Mouse (Mus musculus): ENCODE data around the gene Olfr1499. TPM values are rescaled to one million over a fixed set of nuclear protein-coding genes. Genes with fewer than 3 reads are reported as not detected.
"Not testable (repeated sequence)": the region's sequence is repeated elsewhere in the genome, so short reads cannot be mapped to it uniquely, and the experiment has no call there.

The Olfr1499 gene
- not detected in 2 replicates for polyA plus RNA-seq (2015; fragmentation: Nextera tagmentation; extraction: Ambion mirVana)

DNA sequence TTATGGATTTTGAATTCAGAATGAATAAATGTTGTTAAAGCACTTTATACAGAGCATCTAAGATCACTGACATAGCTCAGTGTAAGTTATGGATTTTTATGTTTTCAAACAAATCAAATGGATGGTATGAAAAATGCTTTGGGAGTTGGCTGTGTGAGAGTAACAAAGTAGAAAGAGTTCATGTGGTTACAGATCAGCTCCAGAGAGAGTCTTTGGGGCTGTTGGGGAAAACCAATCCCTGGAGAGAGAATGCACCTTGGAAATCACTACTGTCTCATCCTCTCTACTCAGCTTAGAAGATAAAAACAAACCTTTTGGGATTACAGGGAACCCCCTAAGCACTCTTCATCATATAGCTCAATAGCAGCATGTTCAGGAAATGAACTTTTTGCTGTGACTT lies at the start of gene Olfr1499:
Gene Olfr1499, minus strand, starts transcription at position 101 of the 400 bp plus-strand sequence.
- Histone ChIP-seq H3K4me1 (no peaks in the 10 kb centered on the region), H3K27ac (no peak within 1 kb of the TSS), H3K27me3 (no peaks in the 10 kb centered on the region), H3K4me3 (no peak within 1 kb of the TSS), H3K36me3 (no peaks in the 10 kb centered on the region), H3K9me3 (no peaks in the 10 kb centered on the region), H3K4me2 (no peak within 1 kb of the TSS), H3K9ac (no peak within 1 kb of the TSS)
- no peak for ATAC-seq (ENCODE audit: insufficient number of reproducible peaks, low FRiP score, low TSS enrichment, low read depth)

DNA sequence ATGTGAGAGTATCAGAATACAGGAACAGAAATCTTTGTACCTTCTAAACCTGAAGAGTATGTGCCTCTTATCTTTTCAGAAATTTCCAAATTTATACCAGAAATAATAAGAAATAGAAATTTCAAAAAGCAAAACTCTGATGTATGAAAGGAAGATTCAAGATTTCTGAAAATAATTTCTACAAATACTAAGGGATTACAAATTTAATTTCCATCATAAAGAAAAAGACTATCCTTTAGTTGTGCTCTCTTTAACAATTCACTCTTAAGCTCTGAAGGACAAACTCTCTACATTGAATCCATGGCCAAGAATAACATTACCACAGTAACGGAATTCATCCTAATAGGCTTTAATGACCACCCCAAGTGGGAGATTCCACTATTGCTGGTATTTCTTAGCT lies 42.2 kb upstream of the Olfr1499 start, which contains the start of gene Olfr1502:
Gene Olfr1502, plus strand, starts transcription at position 301 of the 400 bp plus-strand sequence.
- Histone ChIP-seq H3K4me2 (no peak within 1 kb of the TSS), H3K27ac (no peak within 1 kb of the TSS), H3K4me3 (no peak within 1 kb of the TSS), H3K9ac (no peak within 1 kb of the TSS), H3K27me3 (no peaks in the 10 kb centered on the region), H3K9me3 (no peaks in the 10 kb centered on the region), H3K36me3 (no peaks in the 10 kb centered on the region), H3K4me1 (no peaks in the 10 kb centered on the region)
- WGBS, result 85% methylated on average over 1 of the region's 1 CpGs
- ATAC-seq (ENCODE audit: insufficient number of reproducible peaks, low FRiP score, low TSS enrichment, low read depth), result no peak

DNA sequence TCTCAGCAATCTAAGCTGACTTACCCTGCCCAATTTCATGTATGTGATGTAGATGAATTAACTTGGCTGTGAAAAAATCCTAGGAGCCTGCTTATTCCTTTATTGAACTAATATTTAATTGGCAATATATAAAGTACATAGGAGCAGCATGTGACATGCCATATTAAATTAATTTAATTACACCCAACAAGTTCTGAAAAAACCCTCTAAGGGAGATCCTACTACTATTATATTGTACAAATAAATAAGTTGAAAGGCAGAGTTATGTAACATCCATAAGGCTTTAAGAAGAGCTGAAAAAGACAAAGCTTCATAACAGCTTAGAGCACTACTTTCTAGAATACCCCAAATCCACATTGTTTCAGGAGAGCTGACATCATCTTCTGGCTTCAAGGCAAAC lies 31.3 kb upstream of the Olfr1499 start, which contains the start of gene Olfr1501:
Gene Olfr1501, minus strand, starts transcription at position 101 of the 400 bp plus-strand sequence.
- not testable (repeated sequence) for H3K9ac ChIP-seq; H3K4me3 ChIP-seq; H3K4me1 ChIP-seq; ATAC-seq (ENCODE audit: insufficient number of reproducible peaks, low FRiP score, low TSS enrichment, low read depth); H3K9me3 ChIP-seq; H3K4me2 ChIP-seq; H3K27me3 ChIP-seq; H3K27ac ChIP-seq; H3K36me3 ChIP-seq

DNA sequence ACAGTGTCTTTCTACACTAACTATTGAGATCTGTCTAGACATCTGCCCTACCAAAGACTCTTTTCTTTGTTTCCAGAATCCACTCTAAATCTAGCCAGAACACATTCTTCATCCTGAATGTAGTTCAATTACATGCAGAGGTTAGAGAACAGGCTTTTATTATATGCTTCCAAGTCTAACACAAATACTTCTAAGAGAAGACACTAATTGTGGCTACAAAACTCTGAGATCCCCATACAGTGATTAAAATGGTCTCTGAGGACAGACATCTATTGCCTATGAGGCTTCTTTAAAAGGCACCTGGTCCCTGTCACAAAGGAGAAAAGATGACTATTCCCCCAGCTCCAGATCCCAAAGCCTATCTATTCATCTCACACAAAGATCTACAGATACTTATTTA lies 11.1 kb upstream of the Olfr1499 start, which contains the start of gene Olfr1500:
Gene Olfr1500, minus strand, starts transcription at position 101 of the 400 bp plus-strand sequence.
- Histone ChIP-seq H3K27me3 (no peaks in the 10 kb centered on the region), H3K36me3 (no peaks in the 10 kb centered on the region), H3K4me1 (0 out of 2 replicates have a peak, but pooled peaks cover 2% of the 10 kb centered on the region), H3K4me3 (no peak within 1 kb of the TSS), H3K9me3 (no peaks in the 10 kb centered on the region), H3K4me2 (no peak within 1 kb of the TSS), H3K27ac (no peak within 1 kb of the TSS), H3K9ac (no peak within 1 kb of the TSS)
- ATAC-seq (ENCODE audit: insufficient number of reproducible peaks, low FRiP score, low TSS enrichment, low read depth), result no peak

DNA sequence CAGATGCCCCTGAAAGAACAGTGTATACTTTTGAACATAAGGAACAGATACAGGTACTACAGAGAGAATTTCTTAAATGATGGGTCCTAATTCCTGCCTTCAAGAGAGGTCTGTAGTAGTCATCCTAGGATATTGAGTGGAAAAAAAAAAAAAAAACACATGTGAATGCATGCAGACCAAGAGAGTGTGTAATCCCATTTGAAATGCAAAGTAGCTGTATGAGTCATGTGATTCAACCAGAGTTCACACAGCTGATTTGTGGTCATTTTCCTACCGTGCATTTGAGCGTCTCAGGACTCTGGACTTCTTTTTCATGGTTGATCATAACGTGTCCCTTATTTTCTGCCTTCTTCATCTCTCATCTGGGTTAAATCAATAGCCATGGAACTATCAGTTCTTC lies 9.2 kb upstream of the Olfr1499 start:
- Histone ChIP-seq H3K27ac (no peak overlapping the region), H3K27me3 (no peaks in the 10 kb centered on the region), H3K4me1 (no peaks in the 10 kb centered on the region), H3K9ac (no peak overlapping the region), H3K4me2 (no peak overlapping the region), H3K9me3 (no peaks in the 10 kb centered on the region), H3K36me3 (no peaks in the 10 kb centered on the region), H3K4me3 (no peak overlapping the region)
- 81% methylated on average over 3 of the region's 3 CpGs for WGBS
- no peak for ATAC-seq (ENCODE audit: insufficient number of reproducible peaks, low FRiP score, low TSS enrichment, low read depth)

DNA sequence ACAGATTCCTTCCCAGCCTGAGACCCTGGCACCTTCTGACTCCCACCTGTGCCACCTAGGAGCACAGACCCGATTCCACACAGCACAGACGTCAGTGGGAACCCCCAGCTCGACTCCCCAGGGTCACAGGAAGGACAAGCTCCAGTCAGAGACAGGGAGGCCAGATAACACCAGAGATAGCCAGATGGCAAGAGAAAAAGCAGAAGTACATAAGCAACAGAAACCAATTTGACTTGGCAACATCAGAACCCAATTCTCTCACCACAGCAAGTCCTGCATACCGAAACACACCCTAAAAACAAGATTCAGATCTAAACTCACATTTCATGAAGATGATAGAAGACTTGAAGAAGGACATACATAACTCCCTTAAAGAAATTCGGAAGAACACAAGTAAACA lies 1.6 kb upstream of the Olfr1499 start:
- no peak overlapping the region for H3K27ac ChIP-seq
- H3K27me3 ChIP-seq, result no peaks in the 10 kb centered on the region
- no peak overlapping the region for H3K4me3 ChIP-seq
- 59% methylated on average over 5 of the region's 5 CpGs for WGBS
- H3K36me3 ChIP-seq, result no peaks in the 10 kb centered on the region
- H3K4me1 ChIP-seq, result no peaks in the 10 kb centered on the region
- H3K4me2 ChIP-seq, result no peak overlapping the region
- no peak overlapping the region for H3K9ac ChIP-seq
- ATAC-seq (ENCODE audit: insufficient number of reproducible peaks, low FRiP score, low TSS enrichment, low read depth), result no peak
- H3K9me3 ChIP-seq, result no peaks in the 10 kb centered on the region

DNA sequence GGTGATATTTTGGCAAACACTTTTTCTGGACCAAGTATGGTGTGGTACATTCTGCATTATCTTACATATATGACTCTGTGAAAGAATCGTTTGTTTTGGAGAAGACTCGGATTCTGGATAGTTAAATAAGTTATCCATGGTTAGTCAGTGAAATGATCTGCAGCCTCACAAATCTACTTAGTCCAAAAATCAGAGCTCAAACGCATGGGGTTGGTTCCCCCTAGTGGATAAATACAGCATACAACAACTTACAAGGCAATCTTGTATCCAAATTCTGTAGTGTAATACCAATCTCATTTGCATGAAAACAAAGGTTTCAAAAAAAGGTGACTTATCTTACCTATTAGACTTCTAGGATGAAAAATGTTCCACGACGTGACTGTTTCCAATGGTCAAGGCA lies 420 bp downstream of the Olfr1499 start:
- ATAC-seq (ENCODE audit: insufficient number of reproducible peaks, low FRiP score, low TSS enrichment, low read depth), result no peak
- Histone ChIP-seq H3K9ac (no peak overlapping the region), H3K27ac (no peak overlapping the region), H3K36me3 (no peaks in the 10 kb centered on the region), H3K9me3 (no peaks in the 10 kb centered on the region), H3K4me1 (no peaks in the 10 kb centered on the region), H3K4me2 (no peak overlapping the region), H3K4me3 (no peak overlapping the region), H3K27me3 (no peaks in the 10 kb centered on the region)
- 28% methylated on average over 5 of the region's 5 CpGs for WGBS

DNA sequence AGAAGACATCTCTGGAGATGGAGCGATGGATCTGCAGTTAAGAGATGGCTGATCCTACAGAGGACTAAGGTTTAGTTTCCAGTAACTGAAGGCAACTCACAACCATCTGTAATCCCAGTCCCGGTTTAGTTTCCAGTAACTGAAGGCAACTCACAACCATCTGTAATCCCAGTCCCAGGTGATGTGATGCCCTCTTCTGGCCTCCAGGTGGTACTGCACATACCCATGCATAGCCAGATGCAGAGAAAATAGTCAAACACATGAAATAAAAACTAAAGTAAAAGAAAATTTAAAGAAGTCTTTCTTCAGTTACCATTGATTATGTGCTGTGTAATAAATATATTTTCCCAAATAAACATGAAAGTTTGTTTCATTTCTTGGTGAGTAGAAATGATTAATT lies 6.4 kb downstream of the Olfr1499 start:
- H3K9me3 ChIP-seq, result no peaks in the 10 kb centered on the region
- 58% methylated on average over 2 of the region's 2 CpGs for WGBS
- no peaks in the 10 kb centered on the region for H3K27me3 ChIP-seq
- H3K27ac ChIP-seq, result no peak overlapping the region
- H3K9ac ChIP-seq, result no peak overlapping the region
- ATAC-seq (ENCODE audit: insufficient number of reproducible peaks, low FRiP score, low TSS enrichment, low read depth), result no peak
- H3K4me2 ChIP-seq, result no peak overlapping the region
- no peak overlapping the region for H3K4me3 ChIP-seq
- no peaks in the 10 kb centered on the region for H3K36me3 ChIP-seq
- no peaks in the 10 kb centered on the region for H3K4me1 ChIP-seq

DNA sequence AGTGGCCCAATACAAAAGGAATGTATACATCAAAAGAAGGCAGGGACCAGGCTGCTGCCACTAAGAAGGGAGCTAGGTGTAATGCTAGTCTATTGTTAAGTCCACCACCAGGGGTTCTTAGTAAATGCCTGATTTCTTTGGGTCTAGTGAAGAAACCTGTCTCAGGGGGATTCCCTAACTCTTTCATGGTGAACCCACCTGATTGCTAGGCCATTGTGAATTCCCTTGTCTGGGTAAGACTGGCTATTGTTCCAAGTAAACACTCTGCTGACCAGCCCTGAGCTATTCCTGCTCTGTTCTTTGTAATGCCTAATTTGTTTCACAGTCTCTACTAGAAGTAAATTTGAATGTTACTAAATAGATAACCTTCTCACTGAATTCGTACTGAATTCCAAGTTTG lies 13.8 kb downstream of the Olfr1499 start:
- H3K9me3 ChIP-seq; H3K9ac ChIP-seq; H3K4me2 ChIP-seq; H3K36me3 ChIP-seq; H3K4me3 ChIP-seq; H3K4me1 ChIP-seq; ATAC-seq (ENCODE audit: insufficient number of reproducible peaks, low FRiP score, low TSS enrichment, low read depth); H3K27me3 ChIP-seq; H3K27ac ChIP-seq: not testable (repeated sequence)
- 66% methylated on average over 1 of the region's 1 CpGs for WGBS

DNA sequence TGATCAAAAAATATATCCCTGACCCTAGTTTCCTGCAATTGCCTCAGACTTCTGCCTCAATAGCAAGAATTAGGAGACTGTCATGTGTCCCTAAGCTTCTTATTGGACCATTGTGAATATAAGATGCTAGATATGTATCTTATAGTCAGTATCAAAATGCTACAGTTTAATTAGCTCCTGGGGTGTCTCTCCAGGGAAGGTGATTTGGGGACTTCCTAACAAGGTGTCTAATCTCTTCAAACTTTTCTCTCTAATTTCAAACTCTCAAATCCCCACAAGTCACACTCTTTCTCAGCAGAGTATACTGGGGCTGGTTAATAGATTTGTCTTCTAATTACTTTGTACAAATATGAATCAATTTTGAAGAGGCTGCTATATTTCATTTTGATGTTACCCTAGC lies 21.1 kb downstream of the Olfr1499 start, which contains the start of gene Olfr1497:
Gene Olfr1497, minus strand, starts transcription at position 101 of the 400 bp plus-strand sequence.
- Histone ChIP-seq H3K27me3 (no peaks in the 10 kb centered on the region), H3K4me3 (no peak within 1 kb of the TSS), H3K9me3 (no peaks in the 10 kb centered on the region), H3K36me3 (no peaks in the 10 kb centered on the region), H3K27ac (no peak within 1 kb of the TSS), H3K4me2 (no peak within 1 kb of the TSS), H3K4me1 (no peaks in the 10 kb centered on the region), H3K9ac (no peak within 1 kb of the TSS)
- no peak for ATAC-seq (ENCODE audit: insufficient number of reproducible peaks, low FRiP score, low TSS enrichment, low read depth)

DNA sequence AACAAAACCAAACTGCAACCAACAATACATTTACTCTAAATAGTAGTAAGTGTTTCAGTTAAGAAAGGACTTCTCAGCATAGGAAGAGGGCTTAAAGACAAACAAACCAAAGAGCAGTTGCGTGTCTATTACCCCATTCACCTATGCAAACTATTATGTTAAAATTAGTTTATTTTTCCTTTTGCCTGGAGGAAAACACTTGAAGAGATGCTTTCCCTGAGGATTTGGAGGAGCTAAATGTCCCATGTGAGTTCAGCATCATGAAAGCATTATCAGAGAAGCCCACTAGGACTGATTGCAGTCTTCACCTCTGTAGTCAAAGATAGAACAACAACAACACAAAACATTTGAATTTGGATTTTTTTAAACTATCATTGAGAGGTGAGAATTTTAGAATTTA lies 41.7 kb downstream of the Olfr1499 start, which contains the start of gene Olfr1496:
Gene Olfr1496, plus strand, starts transcription at position 301 of the 400 bp plus-strand sequence.
- WGBS, result 88% methylated on average over 1 of the region's 1 CpGs
- no peaks in the 10 kb centered on the region for H3K36me3 ChIP-seq
- H3K9ac ChIP-seq, result no peak within 1 kb of the TSS
- H3K27ac ChIP-seq, result no peak within 1 kb of the TSS
- no peak within 1 kb of the TSS for H3K4me2 ChIP-seq
- H3K4me3 ChIP-seq, result no peak within 1 kb of the TSS
- no peaks in the 10 kb centered on the region for H3K27me3 ChIP-seq
- no peak for ATAC-seq (ENCODE audit: insufficient number of reproducible peaks, low FRiP score, low TSS enrichment, low read depth)
- no peaks in the 10 kb centered on the region for H3K4me1 ChIP-seq
- H3K9me3 ChIP-seq, result no peaks in the 10 kb centered on the region

DNA sequence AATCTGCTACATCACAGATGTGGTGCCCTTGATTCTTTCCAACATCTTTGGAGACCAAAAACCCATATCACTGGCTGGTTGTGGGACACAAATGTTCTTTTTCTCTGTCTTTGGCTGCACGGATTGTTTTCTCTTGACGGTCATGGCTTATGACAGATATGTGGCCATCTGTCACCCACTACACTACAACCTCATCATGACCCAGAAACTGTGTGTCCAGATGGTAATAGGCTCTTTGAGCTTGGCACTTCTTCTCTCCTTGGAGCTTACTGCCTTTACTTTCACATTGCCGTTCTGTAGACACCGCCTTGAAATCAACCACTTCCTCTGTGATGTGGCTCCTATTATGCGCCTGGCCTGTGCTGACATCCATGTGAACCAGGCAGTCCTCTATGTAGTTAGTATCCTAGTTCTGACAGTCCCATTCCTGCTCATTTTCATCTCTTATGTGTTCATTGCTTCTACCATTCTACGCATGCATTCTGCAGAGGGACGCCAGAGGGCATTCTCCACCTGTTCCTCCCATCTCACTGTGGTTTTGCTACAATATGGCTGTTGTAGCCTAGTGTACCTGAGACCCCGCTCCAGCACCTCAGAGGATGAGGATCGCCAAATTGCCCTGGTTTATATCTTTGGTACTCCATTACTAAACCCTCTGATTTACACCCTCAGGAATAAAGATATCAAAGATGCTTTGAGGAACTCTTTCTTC lies 50.5 kb downstream of the Olfr1499 start:
- H3K4me3 ChIP-seq, result no peak overlapping the region
- H3K27ac ChIP-seq, result no peak overlapping the region
- no peaks in the 10 kb centered on the region for H3K36me3 ChIP-seq
- H3K9ac ChIP-seq, result no peak overlapping the region
- no peak overlapping the region for H3K4me2 ChIP-seq
- no peaks in the 10 kb centered on the region for H3K4me1 ChIP-seq
- no peaks in the 10 kb centered on the region for H3K27me3 ChIP-seq
- H3K9me3 ChIP-seq, result no peaks in the 10 kb centered on the region
- no peak for ATAC-seq (ENCODE audit: insufficient number of reproducible peaks, low FRiP score, low TSS enrichment, low read depth)
- 87% methylated on average over 9 of the region's 9 CpGs for WGBS

DNA sequence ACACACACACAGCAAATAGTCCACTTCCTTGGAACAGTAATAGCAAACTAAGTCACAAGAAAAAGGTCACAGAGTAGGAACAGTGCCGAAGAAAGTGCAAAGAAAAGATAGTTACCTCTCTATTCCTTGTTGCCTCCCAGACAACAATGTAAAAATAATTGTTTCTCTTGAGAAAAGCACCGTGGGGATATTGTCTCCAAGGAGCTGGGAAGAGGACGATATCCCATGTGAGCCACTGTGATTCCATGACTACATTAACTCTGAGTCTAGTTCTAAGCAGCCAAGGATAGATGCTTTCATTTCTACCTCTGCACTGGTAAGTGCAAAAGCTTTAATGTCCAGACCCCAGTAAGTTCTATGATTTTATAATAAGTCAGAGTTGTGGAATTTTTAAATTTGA lies 54.9 kb downstream of the Olfr1499 start, which contains the start of gene Olfr1495:
Gene Olfr1495, plus strand, starts transcription at position 301 of the 400 bp plus-strand sequence.
- Histone ChIP-seq H3K9ac (no peak within 1 kb of the TSS), H3K27me3 (no peaks in the 10 kb centered on the region), H3K4me3 (no peak within 1 kb of the TSS), H3K36me3 (no peaks in the 10 kb centered on the region), H3K4me2 (no peak within 1 kb of the TSS), H3K4me1 (no peaks in the 10 kb centered on the region), H3K9me3 (no peaks in the 10 kb centered on the region), H3K27ac (no peak within 1 kb of the TSS)
- WGBS, result 80% methylated on average over 3 of the region's 3 CpGs
- no peak for ATAC-seq (ENCODE audit: insufficient number of reproducible peaks, low FRiP score, low TSS enrichment, low read depth)

All from limb, embryonic 15.5 days (tissue).